Mouse (Mus musculus) lung, postnatal 10 days (tissue): ENCODE measurements around the gene Itgb2l.
A peak's percentile ranks its signal among the peaks of the same experiment; 100 is the strongest.

ENCODE experiments used
- DNase-seq: peaks from one replicate; pipeline ENCODE4 v3.0.0; 2021

The Itgb2l gene

DNA sequence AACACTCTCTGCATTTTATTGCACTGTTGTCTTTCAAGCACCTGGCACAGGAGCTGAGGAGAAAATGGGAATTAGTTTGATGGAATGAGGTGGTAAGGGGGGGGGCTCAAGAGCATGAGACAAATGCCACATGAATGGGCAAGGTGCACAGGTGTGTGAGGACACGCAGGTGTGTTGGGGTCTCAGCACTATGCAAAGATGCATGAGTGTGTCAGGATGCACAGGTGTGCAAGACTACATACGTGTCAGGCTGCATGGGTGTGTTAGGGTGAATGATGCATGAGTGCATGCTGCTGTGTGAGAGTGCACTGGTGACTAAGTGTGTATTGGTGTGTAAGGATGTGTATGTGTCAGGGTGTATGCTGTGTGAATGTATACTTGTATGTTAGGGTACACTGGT lies 18.4 kb downstream of the Itgb2l start:
- DNase-seq, result no peak

DNA sequence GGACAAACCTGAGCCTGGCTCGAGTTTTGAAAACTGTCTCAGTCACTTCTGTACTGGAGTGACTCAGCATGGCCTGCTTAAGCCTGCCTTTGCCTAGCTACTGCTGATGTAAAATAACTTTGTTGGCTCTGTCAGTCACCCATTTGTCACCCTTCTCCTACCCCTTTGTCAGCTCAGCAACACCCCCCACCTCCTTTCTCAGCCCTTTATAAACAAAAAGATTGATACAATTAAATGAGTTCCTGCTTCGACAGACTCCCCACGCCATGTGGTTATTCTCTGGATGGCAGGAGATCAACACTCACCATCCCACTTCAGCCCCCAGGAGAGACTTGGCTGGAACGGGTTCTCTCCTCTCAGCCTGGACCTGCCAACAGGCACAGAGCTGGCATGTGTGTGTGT lies 35.4 kb downstream of the Itgb2l start:
- DNase-seq, result peak; percentile 16

DNA sequence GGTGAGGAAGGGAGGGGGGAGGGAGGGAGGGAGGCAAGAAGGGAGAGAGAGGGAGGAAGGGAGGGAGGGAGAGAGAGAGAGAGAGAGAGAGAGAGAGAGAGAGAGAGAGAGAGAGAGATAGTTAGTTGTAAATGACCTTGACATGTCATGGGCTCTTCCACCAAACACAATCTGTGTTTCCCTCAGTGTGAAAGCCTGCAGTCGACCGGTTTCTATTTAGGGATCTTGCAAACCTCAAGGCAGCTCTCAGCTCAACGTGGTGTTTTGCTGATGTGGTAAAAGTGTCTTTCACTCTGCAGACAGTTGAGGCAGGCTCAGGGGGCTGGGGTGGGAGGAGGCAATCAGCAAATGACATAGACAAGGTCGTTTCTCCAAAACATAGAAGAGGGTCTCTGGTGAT lies 37.1 kb downstream of the Itgb2l start:
- DNase-seq, result no peak

DNA sequence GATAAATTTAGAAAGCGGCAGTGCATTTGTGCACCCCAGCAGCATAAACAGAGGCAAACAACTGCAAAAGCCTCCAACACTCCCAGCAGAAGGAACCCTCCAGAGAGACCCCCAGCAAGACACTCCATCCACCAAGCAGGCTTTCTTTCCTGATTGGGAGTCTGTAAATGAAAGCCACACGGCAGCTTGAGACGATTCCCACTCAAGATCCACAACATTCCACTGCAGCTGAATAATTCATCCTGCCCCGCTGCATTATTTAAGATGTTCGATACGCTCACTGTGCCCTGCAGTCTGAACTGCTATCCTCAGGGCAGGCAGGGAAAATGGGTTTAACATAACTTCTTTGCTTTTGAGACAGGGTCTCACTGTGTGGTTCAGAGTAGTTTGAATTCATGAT lies 41.1 kb downstream of the Itgb2l start:
- no peak for DNase-seq

DNA sequence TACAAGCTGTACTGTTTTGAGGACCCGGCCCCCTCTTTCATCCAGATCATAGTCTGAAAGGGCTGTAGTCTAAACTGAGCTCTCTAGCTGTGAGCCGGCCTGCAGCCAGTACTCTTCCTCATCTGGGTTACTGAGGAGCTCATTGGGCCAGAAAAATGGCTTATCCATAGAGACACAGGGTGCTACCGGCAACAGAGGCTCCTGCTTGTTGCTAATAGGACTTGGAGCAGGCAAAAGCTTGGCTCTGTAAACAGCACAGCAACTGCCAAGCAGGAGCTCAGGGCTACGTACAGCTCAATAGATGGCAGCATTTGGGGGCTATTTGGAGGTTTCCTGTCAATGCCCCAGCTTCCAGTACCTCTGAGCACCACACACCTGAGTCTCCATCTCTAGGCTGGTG lies 43.4 kb downstream of the Itgb2l start:
- no peak for DNase-seq

DNA sequence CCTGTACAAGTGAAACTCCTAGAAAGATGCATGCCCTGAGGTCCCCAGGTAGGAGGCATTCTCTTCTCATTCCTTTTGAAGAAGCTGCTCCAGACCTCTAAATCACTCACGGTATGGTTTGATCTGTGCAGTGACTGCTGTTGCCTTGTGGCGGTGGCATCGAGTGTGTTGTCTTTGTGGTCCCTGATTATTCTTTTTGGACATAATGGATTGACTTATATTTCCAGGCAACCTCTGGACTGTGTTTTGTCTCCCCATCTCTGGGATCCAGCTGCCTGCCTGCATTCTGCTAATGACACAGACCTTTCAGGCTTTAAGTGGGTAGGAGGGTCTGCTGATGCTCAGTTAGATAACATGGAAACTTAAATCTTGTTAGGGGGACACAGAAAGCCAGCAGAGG lies 44.6 kb downstream of the Itgb2l start:
- DNase-seq, result no peak

DNA sequence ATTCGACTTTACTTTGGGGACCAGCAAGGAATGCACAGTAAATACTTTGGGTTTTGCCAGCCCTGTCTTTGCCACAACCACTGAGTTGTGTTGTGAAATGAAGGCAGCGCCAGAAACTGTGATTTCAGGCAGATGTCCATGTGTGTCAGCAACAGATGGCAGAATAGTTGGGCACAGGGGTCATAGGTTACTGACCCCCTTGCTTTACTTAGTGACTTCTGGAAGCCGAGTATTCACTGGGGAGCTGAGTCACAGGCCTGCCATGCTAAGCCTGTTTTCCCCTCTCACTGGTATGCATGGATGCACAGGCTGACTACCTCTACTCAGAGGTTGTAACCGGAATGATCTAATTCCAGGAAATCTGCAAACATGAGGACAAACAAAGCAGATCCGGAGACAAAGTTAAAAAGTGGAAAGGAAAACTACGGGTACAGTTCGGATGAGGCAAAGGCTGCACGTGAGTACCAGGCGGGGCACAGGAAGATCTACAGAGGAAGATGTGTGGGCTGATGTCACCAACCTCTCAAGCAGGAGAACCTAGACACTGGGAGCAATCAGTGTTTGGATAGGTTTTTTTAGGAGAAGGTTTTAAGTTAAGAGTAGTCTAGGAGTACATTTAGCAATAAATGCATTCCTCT lies 47.3 kb downstream of the Itgb2l start:
- no peak for DNase-seq

DNA sequence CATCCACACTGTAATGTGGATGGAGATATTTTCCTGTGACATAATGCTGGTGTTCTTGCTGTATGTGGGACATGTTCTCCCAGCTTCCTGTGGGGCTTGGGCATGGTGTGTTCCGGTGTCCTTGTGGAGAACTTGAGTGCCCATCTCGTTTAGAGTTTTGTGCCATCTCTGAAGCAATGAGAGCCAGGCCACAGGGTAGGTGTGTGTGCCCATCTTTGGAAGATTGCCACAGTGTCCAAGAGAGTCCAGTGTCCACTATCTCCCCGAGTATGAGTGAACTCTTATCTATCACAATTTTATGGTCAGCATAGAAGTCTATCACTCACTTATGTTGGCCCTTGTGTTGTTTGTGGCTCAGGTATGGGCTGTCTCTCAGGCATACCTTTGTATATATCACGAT lies 47.9 kb downstream of the Itgb2l start:
- no peak for DNase-seq

DNA sequence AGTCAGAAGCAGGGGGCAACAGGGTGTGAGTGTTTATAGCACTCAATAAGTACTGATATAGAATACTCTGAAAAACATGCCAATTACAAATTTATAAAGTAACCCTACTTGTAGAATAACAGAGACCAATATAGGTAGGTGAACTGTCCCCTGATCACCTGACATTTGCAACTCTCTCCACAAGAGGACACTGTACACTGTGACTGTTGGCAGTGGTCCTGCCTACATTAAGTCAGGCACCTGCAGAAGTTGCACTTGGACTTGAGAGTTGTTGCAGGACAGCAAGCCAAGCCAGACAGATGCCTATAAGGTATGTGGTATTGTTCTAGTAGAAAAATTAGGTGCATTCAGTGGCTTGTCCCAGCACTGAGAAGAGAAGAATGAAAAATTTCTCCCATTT lies 52.3 kb downstream of the Itgb2l start:
- no peak for DNase-seq

DNA sequence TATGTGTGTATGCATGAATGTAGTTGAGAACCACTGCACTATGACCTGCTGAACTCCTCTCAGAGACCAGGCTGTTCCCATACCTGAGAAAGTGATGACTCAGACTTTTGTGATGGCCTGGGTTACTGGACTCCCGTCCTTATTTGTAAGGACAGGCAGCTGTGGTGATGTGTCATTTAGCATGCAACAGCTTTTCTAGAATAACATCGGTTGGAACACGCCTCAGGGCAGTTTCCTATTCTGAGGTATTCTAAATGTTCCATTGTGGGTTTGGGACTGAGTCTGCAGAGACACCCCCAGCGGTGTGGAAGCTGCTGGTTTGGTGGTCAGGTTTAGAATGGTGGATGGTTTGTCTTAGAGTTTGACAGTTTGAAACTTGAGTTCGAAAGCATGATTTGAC lies 54.9 kb downstream of the Itgb2l start:
- DNase-seq, result no peak

DNA sequence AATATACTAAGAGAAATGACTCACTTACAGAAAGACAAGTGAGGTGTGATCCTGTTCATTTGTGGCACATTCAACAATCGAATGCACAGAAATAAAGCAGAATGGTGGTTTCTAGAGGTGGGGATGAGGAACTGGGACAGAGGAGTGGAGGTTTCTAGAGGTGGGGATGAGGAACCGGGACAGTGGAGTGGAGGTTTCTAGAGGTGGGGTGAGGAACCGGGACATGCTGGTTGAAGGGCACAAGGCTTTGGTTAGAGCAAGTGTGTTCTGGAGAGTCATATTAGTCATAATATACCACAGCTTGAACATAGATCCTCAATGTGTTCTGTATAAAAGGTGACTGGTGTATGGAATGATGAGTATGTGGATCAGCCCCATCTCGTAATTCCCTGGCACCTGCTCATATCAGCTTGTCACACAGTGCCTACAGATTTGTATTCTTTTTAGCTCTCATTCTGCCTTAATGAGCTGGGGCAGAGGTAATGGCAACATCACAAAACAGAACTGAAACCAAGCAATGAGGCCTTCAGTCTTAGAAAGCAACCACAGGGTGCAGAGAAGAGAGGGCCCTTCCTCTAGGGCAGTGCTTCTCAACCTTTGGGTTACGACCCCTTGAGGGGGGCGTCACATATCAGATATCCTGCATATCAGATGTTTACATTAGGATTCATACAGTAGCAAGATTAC lies 55.6 kb downstream of the Itgb2l start:
- DNase-seq, result no peak

DNA sequence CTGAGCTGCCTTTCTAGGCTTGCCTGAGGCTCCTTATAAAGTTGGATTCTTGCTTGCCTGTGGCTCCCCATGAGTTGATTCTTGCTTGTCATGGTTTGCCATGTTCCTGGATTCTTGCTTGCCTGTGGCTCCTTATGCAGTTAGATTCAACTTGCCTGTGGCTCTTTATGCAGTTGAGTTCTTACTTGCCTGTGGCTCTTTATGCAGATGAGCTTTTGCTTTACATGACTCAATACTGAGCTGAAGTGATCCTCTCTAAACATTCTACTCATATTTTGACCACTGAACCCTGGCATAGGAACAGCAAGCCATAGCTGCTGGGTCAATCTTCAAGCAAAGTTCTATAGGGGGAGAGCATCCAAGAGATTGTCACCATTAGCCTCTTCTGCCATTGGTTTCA lies 58.7 kb downstream of the Itgb2l start:
- no peak for DNase-seq

DNA sequence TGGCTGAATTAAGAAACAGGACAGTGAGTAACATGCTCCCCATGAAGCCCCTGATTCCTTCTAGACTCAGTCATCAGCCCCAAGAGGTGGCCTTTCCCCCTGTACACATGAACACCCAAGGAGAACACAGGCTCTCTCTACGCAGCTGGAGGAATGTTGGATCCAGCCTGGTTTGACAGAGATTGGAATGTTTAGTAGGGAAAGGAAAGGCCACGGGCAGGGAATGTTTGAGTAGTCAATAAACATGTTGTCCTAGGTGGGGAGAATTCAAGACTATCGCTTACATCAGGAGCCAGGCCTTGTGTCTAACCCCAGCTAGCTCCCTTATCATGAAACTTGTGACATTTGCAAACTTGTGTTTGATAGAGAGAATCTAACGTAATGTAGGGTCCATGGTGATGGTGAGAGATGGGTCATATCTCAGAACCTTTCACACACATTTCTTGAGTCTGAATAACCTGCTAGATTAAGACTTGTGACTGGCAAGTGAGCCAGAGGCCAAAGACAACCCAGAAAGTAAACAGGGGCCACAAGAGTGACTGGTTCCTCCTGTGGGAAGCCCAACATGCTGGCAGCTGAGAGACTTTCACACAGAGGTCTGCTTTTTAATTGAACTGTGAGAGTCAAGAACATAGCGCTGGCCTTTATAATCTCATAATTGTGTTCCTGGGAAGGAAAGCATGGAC lies 60.8 kb downstream of the Itgb2l start:
- no peak for DNase-seq

DNA sequence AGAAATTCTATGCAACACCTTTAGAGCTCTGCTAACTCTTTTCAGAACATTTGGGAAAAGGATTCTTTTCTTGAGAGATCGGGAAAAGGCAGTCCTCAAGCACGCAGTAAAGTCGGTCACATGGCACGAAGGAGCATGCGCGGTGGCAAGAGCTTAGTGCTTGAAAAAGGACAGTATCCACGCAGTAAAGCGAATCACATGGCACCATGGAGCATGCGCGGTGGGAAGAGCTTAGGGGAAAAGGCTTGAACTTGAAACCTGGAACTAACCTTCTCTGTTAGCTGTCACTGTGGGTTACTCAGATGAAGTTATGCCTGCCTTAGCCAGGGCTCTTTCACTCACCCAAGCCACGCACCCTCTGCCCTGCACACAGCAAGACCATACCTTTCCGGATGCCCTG lies 62.0 kb downstream of the Itgb2l start:
- no peak for DNase-seq

DNA sequence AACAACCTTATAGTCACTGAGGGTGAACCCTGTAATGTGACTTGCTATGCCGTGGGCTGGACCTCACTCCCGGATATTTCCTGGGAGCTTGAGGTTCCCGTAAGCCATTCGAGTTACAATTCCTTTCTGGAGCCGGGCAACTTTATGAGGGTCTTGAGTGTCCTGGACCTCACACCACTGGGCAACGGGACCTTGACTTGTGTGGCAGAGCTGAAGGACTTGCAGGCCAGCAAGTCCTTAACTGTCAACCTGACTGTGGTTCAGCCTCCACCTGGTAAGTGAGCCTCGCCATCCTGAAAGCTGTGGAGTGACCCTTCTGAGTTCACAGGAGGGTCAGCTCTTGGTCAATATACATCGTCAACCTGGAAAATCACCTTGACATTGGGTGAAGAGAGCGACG lies 65.3 kb downstream of the Itgb2l start:
- no peak for DNase-seq

DNA sequence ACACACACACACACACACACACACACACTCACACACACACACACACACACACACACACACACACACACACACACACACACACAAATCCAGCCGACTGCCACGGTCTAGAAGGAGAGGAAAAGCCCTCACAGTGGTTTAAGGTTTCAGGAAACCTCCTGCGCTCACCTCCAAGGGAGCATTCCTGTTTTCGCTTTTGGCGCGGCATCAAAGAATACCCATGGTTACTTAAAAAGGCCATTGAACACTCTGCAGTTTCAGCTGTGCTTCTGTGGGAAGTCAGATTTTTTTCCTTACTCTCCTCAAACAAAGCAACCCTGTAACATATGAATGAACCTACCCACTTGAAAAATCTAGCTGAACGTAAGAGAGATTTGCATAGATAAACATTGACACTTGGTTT lies 67.1 kb downstream of the Itgb2l start:
- peak; percentile 80 for DNase-seq

DNA sequence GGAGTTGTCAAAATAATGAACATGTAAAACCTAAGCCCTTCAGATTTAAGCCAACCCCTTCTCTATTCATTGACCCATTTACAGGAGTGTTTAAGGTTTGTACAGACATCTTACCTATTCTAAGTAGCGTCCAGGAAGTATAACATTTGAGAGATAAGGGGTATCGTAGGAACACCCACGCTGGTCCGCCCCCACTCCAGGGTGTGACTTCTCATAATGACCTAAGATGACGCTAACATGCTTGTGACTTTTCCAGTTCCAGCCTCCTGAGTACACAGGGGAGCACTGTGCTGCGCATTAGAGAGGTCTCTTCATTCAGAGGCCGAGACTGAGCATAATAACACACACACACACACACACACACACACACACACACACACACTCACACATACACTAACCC lies 67.9 kb downstream of the Itgb2l start:
- peak; percentile 39 for DNase-seq

DNA sequence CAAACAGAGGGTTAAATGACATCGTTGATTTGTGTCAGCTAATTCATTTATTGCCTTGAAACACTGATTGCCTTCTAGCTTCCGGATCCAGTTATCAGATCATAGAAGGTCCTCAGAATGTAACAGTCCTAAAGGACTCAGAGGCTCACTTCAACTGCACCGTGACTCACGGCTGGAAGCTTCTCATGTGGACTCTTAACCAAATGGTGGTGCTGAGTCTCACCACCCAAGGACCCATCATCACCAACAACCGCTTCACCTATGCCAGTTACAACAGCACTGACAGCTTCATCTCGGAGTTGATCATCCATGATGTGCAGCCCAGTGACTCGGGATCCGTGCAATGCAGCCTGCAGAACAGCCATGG lies 70.7 kb downstream of the Itgb2l start:
- no peak for DNase-seq
